Mouse (Mus musculus) small intestine, adult 2 months (tissue): ENCODE results near the gene Pex5.

Experiments used
- CTCF ChIP-seq: fragments of 200-500 bp; IDR thresholded peaks from 2 replicates; pipeline ENCODE4 v1.5.1; 2012; ENCODE audit warnings: low read depth, mild to moderate bottlenecking, control low read depth, inconsistent platforms, low read length, moderate library complexity, mixed read lengths; ENCODE audit not compliant: insufficient replicate concordance, insufficient read length; ENCODE audit errors: extremely low read depth
- POLR2A ChIP-seq: fragments of 200-500 bp; IDR thresholded peaks from 2 replicates; pipeline ENCODE4 v1.6.1; 2012; ENCODE audit warnings: low read depth, mild to moderate bottlenecking, control low read depth, inconsistent platforms, low read length, moderate library complexity

GRCm38 (mm10) chr6:124448959-124449667 is 34.2 kb upstream of the Pex5 start:
- TF ChIP-seq POLR2A (no peak), CTCF (no peak)
